Mouse (Mus musculus): ENCODE results near the gene H1foo.

GRCm38 (mm10) chr6:115943498-115944427 is 975 bp upstream of the H1foo start:
- TF ChIP-seq EP300 (IDR thresholded peaks at IDR 0.05; ENCODE audit: low read depth) (no peak), CTCF (IDR thresholded peaks at IDR 0.05; ENCODE audit: low read depth) (no peak)

Data from heart, postnatal 0 days (tissue).